Mouse (Mus musculus): ENCODE results near the gene Bbip1. TPM values are rescaled to one million over a fixed set of nuclear protein-coding genes. Genes with fewer than 3 reads are reported as not detected.

Bbip1 gene
- total and polyA plus RNA-seq, 3 experiments, result 5.7 to 75.7 (median 69.1) TPM

GRCm38 (mm10) chr19:53902739-53903487 lies 41.5 kb downstream of the Bbip1 start:
- Histone ChIP-seq H3K4me1 (ENCODE audit: insufficient read depth, low read depth, low read length) (peaks cover 53% of the 10 kb centered on the region), H3K27me3 (ENCODE audit: insufficient read depth, low read length) (no peaks in the 10 kb centered on the region), H3K9me3 (replicated peaks) (no peaks in the 10 kb centered on the region), H3K36me3 (replicated peaks) (peaks cover 10% of the 10 kb centered on the region), H3K4me3 (ENCODE audit: low read depth, low read length) (peak overlapping the region; percentile 98)
- no peak for TF ChIP-seq CTCF (IDR thresholded peaks at IDR 0.05; ENCODE audit: low read depth, low read length)
- ATAC-seq (ENCODE audit: extremely low read depth, insufficient number of reproducible peaks, low FRiP score, poor library complexity, severe bottlenecking) (peak; percentile 90), DNase-seq (ENCODE audit: low spot score) (peak; percentile 97)

GRCm38 (mm10) chr19:53901931-53902738 lies 42.3 kb downstream of the Bbip1 start:
- Histone ChIP-seq H3K4me3 (ENCODE audit: low read depth, low read length) (peak overlapping the region; percentile 98; the same call in 1 of the 2 replicates), H3K4me1 (ENCODE audit: insufficient read depth, low read depth, low read length) (peaks cover 48% of the 10 kb centered on the region), H3K36me3 (replicated peaks) (peaks cover 6% of the 10 kb centered on the region), H3K27me3 (ENCODE audit: insufficient read depth, low read length) (no peaks in the 10 kb centered on the region), H3K9me3 (replicated peaks) (no peaks in the 10 kb centered on the region)
- ATAC-seq (ENCODE audit: extremely low read depth, insufficient number of reproducible peaks, low FRiP score, poor library complexity, severe bottlenecking), result no peak
- no peak for DNase-seq (ENCODE audit: low spot score)
- TF ChIP-seq POLR2AphosphoS5 (IDR thresholded peaks at IDR 0.05; ENCODE audit: insufficient replicate concordance, low read depth, low read length), result no peak
- no peak for TF ChIP-seq TAL1 (conservative IDR thresholded peaks at IDR 0.05; ENCODE audit: low read depth, low read length)
- TF ChIP-seq CTCF (IDR thresholded peaks at IDR 0.05; ENCODE audit: low read depth, low read length), result no peak
- TF ChIP-seq GATA1 (IDR thresholded peaks at IDR 0.05; ENCODE audit: borderline replicate concordance, low read length), result no peak
- TF ChIP-seq GATA2 (IDR thresholded peaks at IDR 0.05; ENCODE audit: borderline replicate concordance, low read depth, low read length), result no peak

GRCm38 (mm10) chr19:53899941-53900610 lies 44.4 kb downstream of the Bbip1 start:
- DNase-seq (ENCODE audit: low spot score), result no peak
- no peak for TF ChIP-seq TAL1 (conservative IDR thresholded peaks at IDR 0.05; ENCODE audit: low read depth, low read length)
- TF ChIP-seq POLR2AphosphoS5 (IDR thresholded peaks at IDR 0.05; ENCODE audit: insufficient replicate concordance, low read depth, low read length), result no peak
- no peak for TF ChIP-seq GATA1 (IDR thresholded peaks at IDR 0.05; ENCODE audit: borderline replicate concordance, low read length)
- no peak for ATAC-seq (ENCODE audit: extremely low read depth, insufficient number of reproducible peaks, low FRiP score, poor library complexity, severe bottlenecking)
- no peaks in the 10 kb centered on the region for H3K9me3 ChIP-seq (replicated peaks)
- no peaks in the 10 kb centered on the region for H3K27me3 ChIP-seq (ENCODE audit: insufficient read depth, low read length)
- H3K4me3 ChIP-seq (ENCODE audit: low read depth, low read length), result no peak overlapping the region
- no peaks in the 10 kb centered on the region for H3K36me3 ChIP-seq (replicated peaks)
- H3K4me1 ChIP-seq (ENCODE audit: insufficient read depth, low read depth, low read length), result peaks cover 35% of the 10 kb centered on the region

- H3K4me1 ChIP-seq (ENCODE audit: insufficient read depth, low read depth, low read length), result peaks cover 41% of the 10 kb centered on the region
- H3K9me3 ChIP-seq (replicated peaks), result no peaks in the 10 kb centered on the region
- H3K27me3 ChIP-seq (ENCODE audit: insufficient read depth, low read length), result no peaks in the 10 kb centered on the region
- no peak overlapping the region for H3K4me3 ChIP-seq (ENCODE audit: low read depth, low read length)
- TF ChIP-seq CTCF (IDR thresholded peaks at IDR 0.05; ENCODE audit: low read depth, low read length) (no peak), POLR2AphosphoS5 (IDR thresholded peaks at IDR 0.05; ENCODE audit: insufficient replicate concordance, low read depth, low read length) (no peak)
- ATAC-seq (ENCODE audit: extremely low read depth, insufficient number of reproducible peaks, low FRiP score, poor library complexity, severe bottlenecking) (no peak), DNase-seq (ENCODE audit: low spot score) (no peak)
- no peaks in the 10 kb centered on the region for H3K36me3 ChIP-seq (replicated peaks)
Observed at GRCm38 (mm10) chr19:53898970-53899900, 45.2 kb downstream of the Bbip1 start.

GRCm38 (mm10) chr19:53898498-53898897 lies 45.9 kb downstream of the Bbip1 start:
- DNase-seq (ENCODE audit: low spot score) (no peak), ATAC-seq (ENCODE audit: extremely low read depth, insufficient number of reproducible peaks, low FRiP score, poor library complexity, severe bottlenecking) (no peak)
- H3K4me3 ChIP-seq (ENCODE audit: low read depth, low read length), result no peak overlapping the region

More at GRCm38 (mm10) chr19:53898498-53898897, 45.9 kb downstream of the Bbip1 start:
- Histone ChIP-seq H3K9me3 (replicated peaks) (no peaks in the 10 kb centered on the region), H3K27me3 (ENCODE audit: insufficient read depth, low read length) (no peaks in the 10 kb centered on the region), H3K4me1 (ENCODE audit: insufficient read depth, low read depth, low read length) (peaks cover 49% of the 10 kb centered on the region), H3K36me3 (replicated peaks) (no peaks in the 10 kb centered on the region)
- no peak for TF ChIP-seq GATA1 (IDR thresholded peaks at IDR 0.05; ENCODE audit: borderline replicate concordance, low read length)
- no peak for TF ChIP-seq GATA2 (IDR thresholded peaks at IDR 0.05; ENCODE audit: borderline replicate concordance, low read depth, low read length)
- no peak for TF ChIP-seq CTCF (IDR thresholded peaks at IDR 0.05; ENCODE audit: low read depth, low read length)
- no peak for TF ChIP-seq TAL1 (conservative IDR thresholded peaks at IDR 0.05; ENCODE audit: low read depth, low read length)
- no peak for TF ChIP-seq POLR2AphosphoS5 (IDR thresholded peaks at IDR 0.05; ENCODE audit: insufficient replicate concordance, low read depth, low read length)

Measured in G1E (cell line).